24 mouse cellular contexts compared by ENCODE assay signal in genomic region chr17:78303053-78303452, GRCm38 (mm10).
A peak's percentile ranks its signal among the peaks of the same experiment; 100 is the strongest.
DNase-seq lines count a peak whose midpoint lies in the region; ATAC-seq and TF ChIP-seq lines count a peak whose summit lies in the region.
"Had no signal": no experiment of that assay in that cellular context is flagged by ENCODE, and none has a peak within 500 bp of the region (broad histone marks: within the 10 kb centered on the region; RNA-seq: fewer than 3 reads in every experiment).

No protein-coding gene starts in this region.

- H3K4me2 ChIP-seq in liver, embryonic 15.5 days = peak overlapping the region; percentile 11; the same call in 1 of the 2 replicates
- H3K4me2 ChIP-seq: forebrain, embryonic 15.5 days; heart, embryonic 13.5 days; hindbrain, embryonic 12.5 days; kidney, embryonic 15.5 days; limb, embryonic 15.5 days had no signal

- H3K36me3 ChIP-seq in G1E (replicated peaks) = peaks cover 75% of the 10 kb centered on the region
- no peaks in the 10 kb centered on the region for H3K36me3 ChIP-seq in liver, embryonic 15.5 days (replicated peaks)
- H3K36me3 ChIP-seq: forebrain, embryonic 15.5 days had no signal

- H3K9me3 ChIP-seq in G1E (replicated peaks) = no peaks in the 10 kb centered on the region
- no peaks in the 10 kb centered on the region for H3K9me3 ChIP-seq in liver, embryonic 15.5 days (replicated peaks)
- H3K9me3 ChIP-seq: embryonic facial prominence, embryonic 10.5 days; forebrain, embryonic 15.5 days; heart, embryonic 13.5 days; hindbrain, embryonic 12.5 days; kidney, embryonic 15.5 days; limb, embryonic 15.5 days had no signal

- H3K4me3 ChIP-seq in G1E (ENCODE audit: low read depth, low read length) = peak overlapping the region; percentile 16; the same call in 1 of the 2 replicates
- no peak overlapping the region for H3K4me3 ChIP-seq in liver, embryonic 15.5 days (replicated peaks)
- H3K4me3 ChIP-seq in cerebellum, adult 2 months (replicated peaks; ENCODE audit: insufficient read depth, low read depth, low read length) = no peak overlapping the region
- H3K4me3 ChIP-seq: embryonic facial prominence, embryonic 10.5 days; forebrain, embryonic 15.5 days; heart, embryonic 13.5 days; hindbrain, embryonic 12.5 days; kidney, embryonic 15.5 days; left cerebral cortex, adult 2 months; limb, embryonic 15.5 days had no signal

- no peak for TF ChIP-seq POLR2A in cerebellum, adult 2 months (IDR thresholded peaks at IDR 0.05; ENCODE audit: borderline replicate concordance, insufficient read depth, low read length)

- 26% methylated on average over 2 of the region's 2 CpGs for WGBS in liver, embryonic 15.5 days (ENCODE audit: insufficient replicate concordance)
- WGBS in cerebellum, adult 2 months = 92% methylated on average over 2 of the region's 2 CpGs

- no peak for TF ChIP-seq CTCF in G1E (IDR thresholded peaks at IDR 0.05; ENCODE audit: low read depth, low read length)
- no peak for TF ChIP-seq CTCF in cerebellum, adult 2 months (IDR thresholded peaks at IDR 0.05; ENCODE audit: borderline replicate concordance, insufficient read depth, low read depth, low read length)

- no peaks in the 10 kb centered on the region for H3K27me3 ChIP-seq in G1E (ENCODE audit: insufficient read depth, low read length)
- H3K27me3 ChIP-seq in liver, embryonic 15.5 days = no peaks in the 10 kb centered on the region
- no peaks in the 10 kb centered on the region for H3K27me3 ChIP-seq in cerebellum, adult 2 months (ENCODE audit: control insufficient read depth, insufficient read depth, low read length)
- H3K27me3 ChIP-seq: forebrain, embryonic 15.5 days; hindbrain, embryonic 12.5 days; kidney, embryonic 15.5 days; limb, embryonic 15.5 days had no signal

- ATAC-seq in G1E (ENCODE audit: extremely low read depth, insufficient number of reproducible peaks, low FRiP score, poor library complexity, severe bottlenecking) = peak; percentile 93
- ATAC-seq in common myeloid progenitor, adult 5-6 weeks (replicated peaks; ENCODE audit: low read depth, poor library complexity, severe bottlenecking) = peak; percentile 73
- ATAC-seq in liver, embryonic 15.5 days (ENCODE audit: insufficient read depth) = peak; percentile 88
- ATAC-seq: forebrain, embryonic 15.5 days; intestine, postnatal 0 days had no signal

- peak overlapping the region; percentile 57; the same call in 1 of the 2 replicates for H3K27ac ChIP-seq in liver, embryonic 15.5 days (replicated peaks)
- no peak overlapping the region for H3K27ac ChIP-seq in cerebellum, adult 2 months (ENCODE audit: insufficient read depth, low read length)
- H3K27ac ChIP-seq: embryonic facial prominence, embryonic 10.5 days; forebrain, embryonic 15.5 days; heart, embryonic 13.5 days; hindbrain, embryonic 12.5 days; kidney, embryonic 15.5 days; left cerebral cortex, adult 2 months; limb, embryonic 15.5 days; macrophage had no signal

- peaks cover 78% of the 10 kb centered on the region for H3K4me1 ChIP-seq in G1E (ENCODE audit: insufficient read depth, low read depth, low read length)
- peaks cover 33% of the 10 kb centered on the region for H3K4me1 ChIP-seq in liver, embryonic 15.5 days (replicated peaks)
- no peaks in the 10 kb centered on the region for H3K4me1 ChIP-seq in cerebellum, adult 2 months (ENCODE audit: control insufficient read depth, insufficient read depth, low read length)
- H3K4me1 ChIP-seq: forebrain, embryonic 15.5 days had no signal

- H3K9ac ChIP-seq in liver, embryonic 15.5 days = no peak overlapping the region
- H3K9ac ChIP-seq: forebrain, embryonic 15.5 days; heart, embryonic 13.5 days; hindbrain, embryonic 12.5 days; kidney, embryonic 15.5 days; limb, embryonic 15.5 days had no signal

- DNase-seq in 416B (ENCODE audit: low read depth) (peak; percentile 11), G1E (ENCODE audit: low spot score) (peak; percentile 64)
- DNase-seq in cerebellum, postnatal 10 days = no peak
- no peak for DNase-seq in cerebellum, adult 2 months
- no peak for DNase-seq in left cerebral cortex, adult 8-10 months (ENCODE audit: low spot score in 2 of 2)
- DNase-seq: cerebellum, adult 18-20 months; gastrocnemius, postnatal 10 days; heart, postnatal 14 days; layer of hippocampus, adult 9-11 months; left cerebral cortex, postnatal 4 days; midbrain, embryonic 14.5 days; right cerebral cortex, postnatal 14 days; thymus, postnatal 36 days had no signal

Comparison
In these comparisons a context has a peak if more than half of its experiments do, and no peak if none do; other contexts are left out.
1. DNase-seq: peak in 416B (single experiment) and G1E (single experiment); none in cerebellum, postnatal 10 days (0 of 2), cerebellum, adult 2 months (0 of 2) and left cerebral cortex, adult 8-10 months (0 of 2).
2. Peak in every context shown above with its lines, with median percentiles within 50 percentile points of each other: ATAC-seq.